Mouse (Mus musculus) G1E (cell line): ENCODE results near the gene Dcaf17.

Source experiments
- CTCF ChIP-seq: IDR thresholded peaks from 2 replicates; pipeline ENCODE4 v1.5.1; 2012; ENCODE audit warnings: low read depth, low read length, inconsistent platforms, mixed read lengths
- GATA1 ChIP-seq: IDR thresholded peaks from 2 replicates; pipeline ENCODE4 v1.6.1; 2012; ENCODE audit warnings: borderline replicate concordance, low read length, inconsistent platforms, mixed read lengths
- GATA2 ChIP-seq: IDR thresholded peaks from 2 replicates; pipeline ENCODE4 v1.6.1; 2012; ENCODE audit warnings: low read depth, low read length, inconsistent platforms, borderline replicate concordance
- POLR2AphosphoS5 ChIP-seq: IDR thresholded peaks from 2 replicates; pipeline ENCODE4 v1.6.1; 2012; ENCODE audit warnings: low read depth, low read length, inconsistent platforms; ENCODE audit not compliant: insufficient replicate concordance
- TAL1 ChIP-seq: conservative IDR thresholded peaks from 2 replicates; pipeline ENCODE4 v1.6.1; 2012; ENCODE audit warnings: low read depth, low read length, inconsistent platforms, mixed read lengths

DNA sequence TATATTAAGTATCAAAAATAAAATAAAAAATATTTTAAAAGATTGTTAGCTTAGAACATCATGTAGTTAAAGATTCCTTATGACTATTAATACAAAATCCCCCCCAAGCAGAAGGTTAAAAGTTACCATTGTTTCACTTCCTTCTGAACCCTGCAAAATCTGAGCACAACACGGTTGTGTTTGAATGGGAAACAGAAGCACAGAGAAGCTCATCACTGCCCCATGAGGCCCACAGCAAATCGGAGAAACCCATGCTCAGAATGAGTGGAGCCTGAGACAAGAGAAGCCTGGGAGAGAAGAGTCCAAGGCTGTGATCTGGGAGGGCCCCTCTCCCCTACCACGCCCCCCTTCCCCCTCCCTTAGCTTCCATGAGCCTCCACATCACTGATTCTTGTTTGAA, 49.6 kb downstream of the Dcaf17 start:
- TF ChIP-seq GATA1 (no peak), CTCF (no peak), TAL1 (no peak), POLR2AphosphoS5 (no peak), GATA2 (no peak)
